Mouse (Mus musculus) stomach, embryonic 14.5 days (tissue): ENCODE measurements around the gene Cdkn2aipnl. TPM values are rescaled to one million over a fixed set of nuclear protein-coding genes. Genes with fewer than 3 reads are reported as not detected.
A peak's percentile ranks its signal among the peaks of the same experiment; 100 is the strongest.

ENCODE experiments used
- ATAC-seq: fragments of 200-750 bp; cut with Nextera tagmentation; 2 replicates; pipeline ENCODE4 v1.8.0; 2017; ENCODE audit warnings: low read depth, moderate TSS enrichment; ENCODE audit not compliant: insufficient number of reproducible peaks, insufficient read depth, low FRiP score
- H3K27ac ChIP-seq: fragments of 300-500 bp; sonication (generic); 2 replicates; pipeline ENCODE4 v1.5.1; 2014; ENCODE audit warnings: mild to moderate bottlenecking, low read length, moderate library complexity, mixed read lengths
- H3K27me3 ChIP-seq: fragments of 300-500 bp; sonication (generic); 2 replicates; pipeline ENCODE4 v1.6.1; 2014; ENCODE audit warnings: low read length, control low read depth, mixed read lengths; ENCODE audit not compliant: control insufficient read depth, insufficient read depth
- H3K36me3 ChIP-seq: fragments of 300-500 bp; sonication (generic); 2 replicates; pipeline ENCODE4 v1.6.1; 2014; ENCODE audit warnings: mild to moderate bottlenecking, control low read depth, low read length, moderate library complexity, mixed read lengths; ENCODE audit not compliant: control insufficient read depth, insufficient read depth
- H3K4me1 ChIP-seq: fragments of 300-500 bp; sonication (generic); 2 replicates; pipeline ENCODE4 v1.6.1; 2014; ENCODE audit warnings: low read length, control low read depth, mixed read lengths; ENCODE audit not compliant: control insufficient read depth, insufficient read depth
- H3K4me2 ChIP-seq: fragments of 300-500 bp; sonication (generic); replicated peaks from 2 replicates; pipeline ENCODE4 v1.6.1; 2014; ENCODE audit warnings: low read depth, low read length, control low read depth
- H3K4me3 ChIP-seq: fragments of 300-500 bp; sonication (generic); 2 replicates; pipeline ENCODE4 v1.5.1; 2014; ENCODE audit warnings: low read depth, low read length, control low read depth
- H3K9ac ChIP-seq: fragments of 300-500 bp; sonication (generic); replicated peaks from 2 replicates; pipeline ENCODE4 v1.6.1; 2014; ENCODE audit warnings: low read depth, mild to moderate bottlenecking, control low read depth, low read length, moderate library complexity, mixed read lengths
- H3K9me3 ChIP-seq: fragments of 300-500 bp; sonication (generic); 2 replicates; pipeline ENCODE4 v1.6.1; 2016; ENCODE audit warnings: low read depth, low read length, control low read depth; ENCODE audit not compliant: control insufficient read depth
- WGBS: fragments of 180-500 bp; shearing (Covaris S2); extraction: QIAGEN DNeasy Blood & Tissue Kit; methylation state at CpG from one replicate; pipeline ENCODE4 v1.1.7; 2014; 5-methylcytosine and 5-hydroxymethylcytosine counted together
- polyA plus RNA-seq: library from polyadenylated mRNA; unstranded; fragments of >200 nt; fragmentation: Nextera tagmentation; extraction: Ambion mirVana; gene quantifications from 2 replicates; pipeline ENCODE4 v1.2.1, GENCODE M21; 2014

Cdkn2aipnl gene
- 86.8 and 96.2 TPM in 2 replicates for polyA plus RNA-seq

DNA sequence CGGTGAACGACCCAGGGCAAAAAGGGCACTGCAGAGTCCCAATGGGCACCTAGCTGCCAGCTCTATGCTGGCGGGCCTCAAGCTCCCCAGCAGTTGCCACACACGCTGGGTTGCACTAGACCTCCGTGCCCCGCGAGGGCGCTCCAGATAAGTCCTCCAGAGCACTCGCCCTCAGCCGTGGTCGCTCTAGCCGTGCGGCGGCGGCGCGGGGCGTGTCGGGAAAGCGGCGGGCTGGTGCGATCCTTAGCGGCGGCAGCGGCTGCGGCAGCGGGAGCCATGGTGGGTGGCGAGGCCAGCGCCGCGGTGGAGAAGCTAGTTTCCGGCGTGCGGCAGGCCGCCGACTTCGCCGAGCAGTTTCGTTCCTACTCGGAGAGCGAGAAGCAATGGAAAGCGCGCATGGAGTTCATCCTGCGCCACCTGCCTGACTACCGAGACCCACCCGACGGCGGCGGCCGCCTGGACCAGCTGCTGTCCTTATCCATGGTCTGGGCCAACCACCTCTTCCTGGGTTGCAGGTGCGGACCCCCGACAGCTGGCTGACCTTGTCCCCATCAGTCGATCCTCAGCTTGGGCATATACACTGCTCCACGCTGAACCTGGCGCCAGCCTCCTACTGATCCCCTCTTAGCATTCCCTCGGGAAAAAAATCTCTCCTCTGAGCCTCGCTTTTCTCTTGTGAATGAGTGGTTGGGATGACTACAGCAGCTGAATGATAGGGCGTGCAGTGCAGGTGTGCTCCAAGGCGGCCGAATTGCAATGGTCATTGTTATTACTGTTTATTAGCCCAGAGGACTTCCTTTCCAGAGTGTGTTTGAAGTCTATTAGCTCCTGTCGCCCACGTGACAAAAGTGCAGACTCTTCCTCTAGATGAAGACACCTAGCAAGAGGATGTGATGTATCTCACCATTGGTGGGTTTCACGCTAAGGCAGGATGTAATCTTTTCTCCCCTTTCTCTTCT lies at the start of gene Cdkn2aipnl:
TSS of gene Cdkn2aipnl (plus strand) at position 219 of the 959 bp plus-strand sequence.
- Histone ChIP-seq H3K9ac (peak within 1 kb of the TSS; percentile 73), H3K4me1 (peaks cover 3% of the 10 kb centered on the region; the same call in 1 of the 2 replicates), H3K4me3 (peak within 1 kb of the TSS; percentile 73), H3K9me3 (no peaks in the 10 kb centered on the region), H3K4me2 (peak within 1 kb of the TSS; percentile 93), H3K36me3 (peaks cover 30% of the 10 kb centered on the region), H3K27ac (peak within 1 kb of the TSS; percentile 44; the same call in 1 of the 2 replicates), H3K27me3 (no peaks in the 10 kb centered on the region)
- peak; percentile 92 for ATAC-seq
- WGBS: 2% methylated on average over 63 of the region's 63 CpGs

DNA sequence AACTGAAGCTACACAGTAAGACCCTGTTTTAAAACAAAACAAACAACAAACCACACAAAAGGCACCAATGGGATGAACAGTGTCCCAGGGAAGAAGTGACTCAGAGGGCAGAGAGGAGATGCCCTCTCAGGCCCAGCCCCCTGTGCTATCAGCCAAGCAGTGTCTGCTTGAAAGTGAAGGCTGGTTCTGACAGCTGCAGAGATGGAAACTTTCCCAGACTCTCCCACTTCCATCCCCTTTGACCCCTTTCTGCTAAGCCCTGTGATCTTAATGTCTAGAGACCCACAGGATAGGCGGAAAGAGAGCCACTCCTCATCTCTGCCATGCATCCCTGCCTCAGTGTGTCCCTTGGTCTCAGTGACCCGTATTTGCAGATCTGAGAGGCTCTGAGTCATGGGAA lies 49.5 kb upstream of the Cdkn2aipnl start:
- Histone ChIP-seq H3K9me3 (no peaks in the 10 kb centered on the region), H3K9ac (no peak overlapping the region), H3K36me3 (no peaks in the 10 kb centered on the region), H3K4me3 (no peak overlapping the region), H3K4me1 (peaks cover 12% of the 10 kb centered on the region; the same call in 1 of the 2 replicates), H3K27ac (no peak overlapping the region), H3K27me3 (no peaks in the 10 kb centered on the region), H3K4me2 (no peak overlapping the region)
- 70% methylated on average over 2 of the region's 2 CpGs for WGBS
- ATAC-seq: no peak

DNA sequence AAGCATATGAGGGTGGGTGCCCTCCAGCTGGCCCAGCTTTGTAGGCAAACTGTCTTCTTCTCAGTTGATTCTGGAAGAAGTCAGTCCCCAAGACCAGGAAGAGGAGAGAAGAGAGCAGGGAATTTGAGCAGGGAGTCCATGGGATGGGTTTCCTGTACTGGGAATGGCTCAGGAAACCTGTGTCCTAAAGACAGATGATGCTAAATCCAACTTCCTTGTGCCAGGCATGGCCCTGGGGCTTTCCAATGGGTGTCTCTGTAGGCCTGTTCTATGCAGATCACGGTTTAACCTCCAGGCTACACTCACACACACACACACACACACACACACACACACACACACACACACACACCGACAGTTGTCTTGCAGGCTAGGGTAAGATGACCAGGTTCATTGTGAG lies 48.9 kb upstream of the Cdkn2aipnl start:
- H3K4me2 ChIP-seq: no peak overlapping the region
- no peak overlapping the region for H3K4me3 ChIP-seq
- H3K9ac ChIP-seq: no peak overlapping the region
- H3K4me1 ChIP-seq: peaks cover 12% of the 10 kb centered on the region; the same call in 1 of the 2 replicates
- H3K27me3 ChIP-seq: no peaks in the 10 kb centered on the region
- H3K27ac ChIP-seq: no peak overlapping the region
- H3K9me3 ChIP-seq: no peaks in the 10 kb centered on the region
- H3K36me3 ChIP-seq: no peaks in the 10 kb centered on the region
- WGBS: 70% methylated on average over 2 of the region's 2 CpGs
- ATAC-seq: no peak

DNA sequence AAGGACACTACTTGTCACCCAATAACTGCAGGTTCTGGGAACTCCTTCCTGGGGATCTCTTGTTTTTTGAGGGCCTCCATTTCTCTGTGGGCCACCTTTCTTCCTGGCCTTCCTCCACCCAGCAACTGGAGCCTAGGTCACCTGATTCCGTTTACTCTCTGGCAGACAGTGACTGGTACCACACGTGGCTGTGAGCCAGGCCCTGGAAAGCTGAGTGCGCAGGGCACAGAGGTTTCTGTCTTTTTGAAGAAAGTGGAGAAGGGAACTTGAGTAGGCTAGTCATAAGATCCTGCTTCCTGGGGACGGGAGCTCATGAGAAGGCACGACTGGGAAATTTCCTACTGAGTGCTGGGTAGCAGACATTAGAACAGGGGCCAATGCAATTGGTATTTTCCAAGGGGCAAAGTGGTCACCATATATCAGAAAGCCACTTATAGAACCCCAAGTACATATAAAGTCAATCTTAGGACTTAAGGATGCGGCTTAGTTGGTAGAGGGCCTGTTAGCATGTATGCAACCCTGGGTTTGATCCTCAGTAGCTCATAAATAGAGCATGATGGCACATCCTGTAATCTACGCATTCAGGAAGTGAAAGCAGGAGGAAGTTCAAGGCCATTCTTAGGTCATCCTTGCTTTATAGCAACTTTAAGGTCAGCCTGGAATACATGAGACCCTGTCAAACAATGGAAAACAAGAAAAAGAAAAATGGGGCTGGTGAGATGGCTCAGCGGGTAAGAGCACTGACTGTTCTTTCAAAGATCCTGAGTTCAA lies 45.9 kb upstream of the Cdkn2aipnl start:
- Histone ChIP-seq H3K4me2 (no peak overlapping the region), H3K4me1 (no peaks in the 10 kb centered on the region), H3K27ac (no peak overlapping the region), H3K9ac (no peak overlapping the region), H3K4me3 (no peak overlapping the region), H3K36me3 (no peaks in the 10 kb centered on the region), H3K9me3 (no peaks in the 10 kb centered on the region), H3K27me3 (no peaks in the 10 kb centered on the region)
- WGBS: 71% methylated on average over 8 of the region's 8 CpGs
- no peak for ATAC-seq

DNA sequence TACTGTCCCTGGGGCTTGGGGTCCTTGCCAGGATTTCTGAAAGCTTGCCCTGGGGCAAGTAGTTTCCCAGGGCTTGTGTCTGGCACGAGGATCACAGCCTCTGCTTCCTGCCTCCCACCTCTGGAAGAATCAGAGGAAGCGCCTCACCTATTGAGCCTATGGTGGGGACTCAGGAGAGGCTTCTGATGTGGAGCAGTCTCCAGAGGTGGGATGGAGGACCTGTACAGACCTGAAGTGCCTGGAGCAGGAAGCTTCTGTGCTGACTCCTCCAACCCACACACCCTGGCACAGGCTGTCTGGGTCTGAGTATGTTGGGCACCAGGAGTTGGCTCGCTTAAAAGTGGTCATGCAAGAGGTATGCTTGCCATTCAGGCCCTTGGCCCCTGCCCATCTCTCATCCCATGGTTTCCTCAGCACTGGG lies 45.0 kb upstream of the Cdkn2aipnl start:
- no peak for ATAC-seq
- Histone ChIP-seq H3K27me3 (no peaks in the 10 kb centered on the region), H3K4me2 (no peak overlapping the region), H3K4me3 (no peak overlapping the region), H3K9me3 (no peaks in the 10 kb centered on the region), H3K27ac (no peak overlapping the region), H3K36me3 (no peaks in the 10 kb centered on the region), H3K4me1 (no peaks in the 10 kb centered on the region), H3K9ac (no peak overlapping the region)
- 65% methylated on average over 3 of the region's 3 CpGs for WGBS

DNA sequence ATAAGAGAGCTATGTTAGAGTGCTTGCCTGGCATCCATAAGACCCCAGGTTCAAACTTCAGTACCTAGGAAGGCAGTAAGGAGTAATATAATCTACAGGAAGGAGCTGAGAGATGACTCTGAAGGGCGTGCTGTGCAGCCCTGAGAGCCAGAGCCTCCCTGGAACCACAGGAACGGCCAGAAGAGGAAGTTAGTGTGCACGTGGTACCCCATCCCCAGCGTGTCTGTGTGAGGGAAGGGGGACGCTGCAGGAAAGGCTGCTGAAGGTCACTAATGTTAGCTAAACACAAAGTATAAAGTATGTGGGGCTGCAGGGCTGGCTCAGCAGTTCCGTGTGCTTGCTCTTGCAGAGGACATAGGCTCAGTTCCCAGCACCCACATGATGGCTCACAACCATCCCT lies 41.9 kb upstream of the Cdkn2aipnl start:
- no peak overlapping the region for H3K9ac ChIP-seq
- 51% methylated on average over 6 of the region's 6 CpGs for WGBS
- ATAC-seq: no peak

DNA sequence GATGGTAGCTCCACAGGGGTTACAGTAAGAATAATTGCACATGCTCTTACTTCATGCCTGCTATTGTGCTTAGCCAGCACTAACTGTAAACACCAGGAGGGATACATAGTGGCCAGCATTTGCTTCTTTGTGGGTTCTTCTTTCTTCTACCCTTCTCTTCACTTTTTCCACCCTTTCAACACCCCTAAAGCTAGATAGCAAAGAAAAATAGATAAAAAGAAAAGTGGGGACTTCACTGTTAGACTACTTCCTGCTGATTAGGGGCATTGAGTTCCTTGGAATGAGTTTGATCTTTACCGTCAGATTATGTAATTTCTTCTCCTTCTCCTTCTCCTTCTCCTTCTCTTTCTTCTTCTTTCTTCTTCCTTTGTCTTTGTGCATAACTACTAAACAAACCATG lies 41.1 kb upstream of the Cdkn2aipnl start:
- no peaks in the 10 kb centered on the region for H3K27me3 ChIP-seq
- H3K36me3 ChIP-seq: no peaks in the 10 kb centered on the region
- ATAC-seq: no peak
- no peaks in the 10 kb centered on the region for H3K4me1 ChIP-seq
- no peaks in the 10 kb centered on the region for H3K9me3 ChIP-seq
- no peak overlapping the region for H3K4me3 ChIP-seq
- 97% methylated on average over 1 of the region's 1 CpGs for WGBS
- no peak overlapping the region for H3K4me2 ChIP-seq
- no peak overlapping the region for H3K27ac ChIP-seq
- no peak overlapping the region for H3K9ac ChIP-seq

More for the DNA sequence above, 41.9 kb upstream of the Cdkn2aipnl start:
- H3K4me3 ChIP-seq: no peak overlapping the region
- no peaks in the 10 kb centered on the region for H3K9me3 ChIP-seq
- H3K4me1 ChIP-seq: no peaks in the 10 kb centered on the region
- H3K27me3 ChIP-seq: no peaks in the 10 kb centered on the region
- H3K36me3 ChIP-seq: no peaks in the 10 kb centered on the region
- H3K4me2 ChIP-seq: no peak overlapping the region
- no peak overlapping the region for H3K27ac ChIP-seq

DNA sequence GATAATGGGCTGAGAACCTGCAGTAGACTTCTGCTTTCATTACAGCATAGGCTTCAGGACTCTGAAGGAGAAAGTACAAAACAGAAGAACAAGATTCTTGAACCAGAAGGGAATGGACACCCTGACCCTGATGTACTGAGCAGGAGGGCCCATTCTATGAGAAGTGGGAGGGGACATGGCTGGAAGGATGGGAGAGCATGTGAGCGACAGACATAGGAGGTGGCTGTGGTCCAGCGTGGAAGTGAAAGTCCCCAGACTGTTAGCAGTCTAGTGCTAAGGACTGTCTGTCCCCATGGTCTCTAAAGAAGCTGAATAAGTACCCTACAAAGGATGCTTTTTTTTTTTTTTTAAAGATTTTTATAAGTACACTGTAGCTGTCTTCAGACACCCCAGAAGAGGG lies 40.4 kb upstream of the Cdkn2aipnl start:
- Histone ChIP-seq H3K27me3 (no peaks in the 10 kb centered on the region), H3K27ac (no peak overlapping the region), H3K4me2 (no peak overlapping the region), H3K4me3 (no peak overlapping the region), H3K36me3 (no peaks in the 10 kb centered on the region), H3K9me3 (no peaks in the 10 kb centered on the region), H3K4me1 (no peaks in the 10 kb centered on the region), H3K9ac (no peak overlapping the region)
- 87% methylated on average over 2 of the region's 2 CpGs for WGBS
- ATAC-seq: no peak
